Mouse (Mus musculus) neural tube, embryonic 13.5 days (tissue): Measurements from ENCODE around the gene Odf2l. TPM values are rescaled to one million over a fixed set of nuclear protein-coding genes. Genes with fewer than 3 reads are reported as not detected.

Experiments
- ATAC-seq: fragments of 200-750 bp; cut with Nextera tagmentation; 2 replicates; pipeline ENCODE4 v1.8.0; 2017; ENCODE audit warnings: low read depth, mild to moderate bottlenecking, moderate TSS enrichment, moderate library complexity
- H3K27ac ChIP-seq: fragments of 300-500 bp; sonication (generic); replicated peaks from 2 replicates; pipeline ENCODE4 v1.5.1; 2015; ENCODE audit warnings: moderate library complexity, mild to moderate bottlenecking, inconsistent platforms
- H3K27me3 ChIP-seq: fragments of 300-500 bp; sonication (generic); 2 replicates; pipeline ENCODE4 v1.6.1; 2015; ENCODE audit warnings: mild to moderate bottlenecking, inconsistent platforms
- H3K36me3 ChIP-seq: fragments of 300-500 bp; sonication (generic); 2 replicates; pipeline ENCODE4 v1.6.1; 2015; ENCODE audit warnings: mild to moderate bottlenecking, inconsistent platforms
- H3K4me1 ChIP-seq: fragments of 300-500 bp; sonication (generic); replicated peaks from 2 replicates; pipeline ENCODE4 v1.6.1; 2015; ENCODE audit warnings: inconsistent platforms
- H3K4me2 ChIP-seq: fragments of 300-500 bp; sonication (generic); 2 replicates; pipeline ENCODE4 v1.6.1; 2015; ENCODE audit warnings: inconsistent platforms, mild to moderate bottlenecking, moderate library complexity
- H3K4me3 ChIP-seq: fragments of 300-500 bp; sonication (generic); 2 replicates; pipeline ENCODE4 v1.5.1; 2015; ENCODE audit warnings: mild to moderate bottlenecking, inconsistent platforms
- H3K9ac ChIP-seq: fragments of 300-500 bp; sonication (generic); 2 replicates; pipeline ENCODE4 v1.6.1; 2015; ENCODE audit warnings: moderate library complexity, mild to moderate bottlenecking, inconsistent platforms
- H3K9me3 ChIP-seq: fragments of 300-500 bp; sonication (generic); 2 replicates; pipeline ENCODE4 v1.6.1; 2016; ENCODE audit warnings: inconsistent platforms
- WGBS: fragments of 180-500 bp; shearing (Covaris S2); methylation state at CpG from one replicate; pipeline ENCODE4 v1.1.7; 2015; 5-methylcytosine and 5-hydroxymethylcytosine counted together
- polyA plus RNA-seq: library from polyadenylated mRNA; unstranded; fragments of >200 nt; fragmentation: Nextera tagmentation; extraction: Ambion mirVana; gene quantifications from 2 replicates; pipeline ENCODE4 v1.2.1, GENCODE M21; 2015

Odf2l gene
- polyA plus RNA-seq, 1 experiment from 2014 or later: 11.8 TPM

GRCm38 (mm10) chr3:145105076-145105772, 13.2 kb upstream of the Odf2l start:
- Histone ChIP-seq H3K4me2 (no peak overlapping the region), H3K4me1 (no peaks in the 10 kb centered on the region), H3K9me3 (no peaks in the 10 kb centered on the region), H3K4me3 (no peak overlapping the region), H3K9ac (no peak overlapping the region), H3K27ac (no peak overlapping the region), H3K27me3 (no peaks in the 10 kb centered on the region), H3K36me3 (no peaks in the 10 kb centered on the region)
- WGBS: 81% methylated on average over 5 of the region's 5 CpGs
- no peak for ATAC-seq

- H3K36me3 ChIP-seq: no peaks in the 10 kb centered on the region
- no peak overlapping the region for H3K4me2 ChIP-seq
- H3K9ac ChIP-seq: no peak overlapping the region
- no peak for ATAC-seq
- H3K4me1 ChIP-seq: no peaks in the 10 kb centered on the region
- H3K4me3 ChIP-seq: no peak overlapping the region
- 78% methylated on average over 4 of the region's 5 CpGs for WGBS
- H3K27me3 ChIP-seq: no peaks in the 10 kb centered on the region
- no peak overlapping the region for H3K27ac ChIP-seq
- no peaks in the 10 kb centered on the region for H3K9me3 ChIP-seq
Measured at GRCm38 (mm10) chr3:145105773-145106504, 12.4 kb upstream of the Odf2l start.

GRCm38 (mm10) chr3:145115169-145115568, 3.2 kb upstream of the Odf2l start:
- 97% methylated on average over 2 of the region's 2 CpGs for WGBS
- Histone ChIP-seq H3K27me3 (no peaks in the 10 kb centered on the region), H3K27ac (no peak overlapping the region), H3K9me3 (no peaks in the 10 kb centered on the region), H3K4me2 (no peak overlapping the region), H3K4me3 (no peak overlapping the region), H3K36me3 (no peaks in the 10 kb centered on the region), H3K4me1 (peaks cover 16% of the 10 kb centered on the region), H3K9ac (no peak overlapping the region)
- no peak for ATAC-seq

GRCm38 (mm10) chr3:145117637-145118036, 751 bp upstream of the Odf2l start:
- peak overlapping the region; percentile 74 for H3K4me3 ChIP-seq
- no peaks in the 10 kb centered on the region for H3K27me3 ChIP-seq
- H3K4me2 ChIP-seq: peak overlapping the region; percentile 78
- H3K9me3 ChIP-seq: no peaks in the 10 kb centered on the region
- no peak for ATAC-seq
- peak overlapping the region; percentile 88 for H3K9ac ChIP-seq
- WGBS: 88% methylated on average over 10 of the region's 10 CpGs
- H3K4me1 ChIP-seq: peaks cover 16% of the 10 kb centered on the region
- H3K27ac ChIP-seq: peak overlapping the region; percentile 98
- H3K36me3 ChIP-seq: no peaks in the 10 kb centered on the region

- WGBS: 6% methylated on average over 14 of the region's 14 CpGs
- Histone ChIP-seq H3K9ac (peak overlapping the region; percentile 88), H3K27ac (peak overlapping the region; percentile 98), H3K27me3 (no peaks in the 10 kb centered on the region), H3K36me3 (no peaks in the 10 kb centered on the region), H3K4me1 (peaks cover 16% of the 10 kb centered on the region), H3K9me3 (no peaks in the 10 kb centered on the region), H3K4me3 (peak overlapping the region; percentile 74), H3K4me2 (peak overlapping the region; percentile 78)
- no peak; the same call in 1 of the 2 replicates for ATAC-seq
Measured at GRCm38 (mm10) chr3:145119002-145119358, 592 bp downstream of the Odf2l start.

- peaks cover 16% of the 10 kb centered on the region for H3K4me1 ChIP-seq
- 75% methylated on average over 7 of the region's 7 CpGs for WGBS
- H3K27me3 ChIP-seq: no peaks in the 10 kb centered on the region
- peak overlapping the region; percentile 88 for H3K9ac ChIP-seq
- H3K4me3 ChIP-seq: peak overlapping the region; percentile 74
- ATAC-seq: no peak
- no peaks in the 10 kb centered on the region for H3K9me3 ChIP-seq
- peak overlapping the region; percentile 78 for H3K4me2 ChIP-seq
- no peak overlapping the region for H3K27ac ChIP-seq
- no peaks in the 10 kb centered on the region for H3K36me3 ChIP-seq
Measured at GRCm38 (mm10) chr3:145119425-145119824, 1.0 kb downstream of the Odf2l start.

GRCm38 (mm10) chr3:145126618-145127017, 8.2 kb downstream of the Odf2l start:
- Histone ChIP-seq H3K36me3 (peaks cover 21% of the 10 kb centered on the region), H3K9me3 (no peaks in the 10 kb centered on the region), H3K27ac (no peak overlapping the region), H3K9ac (no peak overlapping the region), H3K4me1 (no peaks in the 10 kb centered on the region), H3K4me2 (no peak overlapping the region), H3K4me3 (no peak overlapping the region), H3K27me3 (no peaks in the 10 kb centered on the region)
- 84% methylated on average over 2 of the region's 2 CpGs for WGBS
- no peak for ATAC-seq

- Histone ChIP-seq H3K9ac (no peak overlapping the region), H3K27me3 (no peaks in the 10 kb centered on the region), H3K4me1 (no peaks in the 10 kb centered on the region), H3K9me3 (no peaks in the 10 kb centered on the region), H3K36me3 (peaks cover 34% of the 10 kb centered on the region), H3K4me3 (no peak overlapping the region), H3K4me2 (no peak overlapping the region), H3K27ac (no peak overlapping the region)
- ATAC-seq: no peak
Measured at GRCm38 (mm10) chr3:145129356-145129755, 11.0 kb downstream of the Odf2l start.

- Histone ChIP-seq H3K9ac (no peak overlapping the region), H3K4me3 (no peak overlapping the region), H3K9me3 (no peaks in the 10 kb centered on the region), H3K27ac (no peak overlapping the region), H3K36me3 (peaks cover 36% of the 10 kb centered on the region), H3K4me2 (no peak overlapping the region), H3K27me3 (no peaks in the 10 kb centered on the region), H3K4me1 (no peaks in the 10 kb centered on the region)
- no peak for ATAC-seq
- 46% methylated on average over 3 of the region's 3 CpGs for WGBS
Measured at GRCm38 (mm10) chr3:145131210-145131868, 13.0 kb downstream of the Odf2l start.

GRCm38 (mm10) chr3:145140236-145140635, 21.8 kb downstream of the Odf2l start:
- no peak overlapping the region for H3K9ac ChIP-seq
- no peak overlapping the region for H3K27ac ChIP-seq
- H3K9me3 ChIP-seq: no peaks in the 10 kb centered on the region
- no peak overlapping the region for H3K4me3 ChIP-seq
- no peaks in the 10 kb centered on the region for H3K4me1 ChIP-seq
- no peaks in the 10 kb centered on the region for H3K27me3 ChIP-seq
- peaks cover 13% of the 10 kb centered on the region for H3K36me3 ChIP-seq
- ATAC-seq: no peak
- no peak overlapping the region for H3K4me2 ChIP-seq
- 75% methylated on average over 4 of the region's 4 CpGs for WGBS

GRCm38 (mm10) chr3:145142925-145143324, 24.5 kb downstream of the Odf2l start:
- H3K36me3 ChIP-seq: peaks cover 9% of the 10 kb centered on the region
- no peak overlapping the region for H3K27ac ChIP-seq
- H3K4me3 ChIP-seq: no peak overlapping the region

GRCm38 (mm10) chr3:145143856-145144255, 25.5 kb downstream of the Odf2l start:
- H3K4me2 ChIP-seq: no peak overlapping the region
- peaks cover 10% of the 10 kb centered on the region for H3K36me3 ChIP-seq
- H3K27me3 ChIP-seq: no peaks in the 10 kb centered on the region
- H3K27ac ChIP-seq: no peak overlapping the region
- H3K9ac ChIP-seq: no peak overlapping the region
- 90% methylated on average over 10 of the region's 10 CpGs for WGBS
- no peak overlapping the region for H3K4me3 ChIP-seq
- ATAC-seq: no peak
- H3K9me3 ChIP-seq: no peaks in the 10 kb centered on the region
- no peaks in the 10 kb centered on the region for H3K4me1 ChIP-seq

More at GRCm38 (mm10) chr3:145142925-145143324, 24.5 kb downstream of the Odf2l start:
- ATAC-seq: no peak
- H3K9me3 ChIP-seq: no peaks in the 10 kb centered on the region
- no peaks in the 10 kb centered on the region for H3K4me1 ChIP-seq
- no peak overlapping the region for H3K4me2 ChIP-seq
- no peaks in the 10 kb centered on the region for H3K27me3 ChIP-seq
- H3K9ac ChIP-seq: no peak overlapping the region
